Mouse (Mus musculus) cerebellum, adult 9-11 months (tissue): ENCODE measurements around the gene Usb1.
"Not testable (repeated sequence)": the region's sequence is repeated elsewhere in the genome, so short reads cannot be mapped to it uniquely, and the experiment has no call there.

ENCODE experiments used
- DNase-seq: peaks from one replicate; pipeline ENCODE4 v3.0.0; 2022

The Usb1 gene

DNA sequence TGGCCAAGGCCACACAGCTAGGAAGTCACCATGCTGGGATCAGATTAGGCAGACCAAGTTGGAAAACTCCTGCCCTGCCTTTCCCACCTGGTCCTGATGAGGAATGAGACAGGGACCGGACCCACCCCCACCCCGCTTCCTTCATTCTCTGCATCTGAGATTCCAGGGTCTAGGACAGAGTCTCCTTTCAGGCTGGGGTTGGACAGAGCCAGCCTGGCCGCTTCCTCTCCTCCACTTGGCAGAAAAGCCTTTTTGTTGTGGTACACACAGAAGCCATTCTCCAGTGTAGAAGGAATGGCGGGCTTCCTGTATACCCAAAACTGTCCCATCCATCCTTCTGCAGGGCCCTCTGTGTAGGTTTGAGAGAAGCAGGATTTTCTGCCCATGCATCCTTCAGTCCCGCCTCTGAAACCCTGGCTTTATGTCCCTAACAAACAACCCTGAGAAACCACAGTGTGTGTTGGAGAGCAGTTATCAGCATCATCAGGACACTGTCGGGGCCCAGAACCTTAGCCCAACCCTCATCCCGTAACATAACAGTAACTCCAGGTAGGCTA is 43.4 kb downstream of the Usb1 start:
- DNase-seq, result no peak

DNA sequence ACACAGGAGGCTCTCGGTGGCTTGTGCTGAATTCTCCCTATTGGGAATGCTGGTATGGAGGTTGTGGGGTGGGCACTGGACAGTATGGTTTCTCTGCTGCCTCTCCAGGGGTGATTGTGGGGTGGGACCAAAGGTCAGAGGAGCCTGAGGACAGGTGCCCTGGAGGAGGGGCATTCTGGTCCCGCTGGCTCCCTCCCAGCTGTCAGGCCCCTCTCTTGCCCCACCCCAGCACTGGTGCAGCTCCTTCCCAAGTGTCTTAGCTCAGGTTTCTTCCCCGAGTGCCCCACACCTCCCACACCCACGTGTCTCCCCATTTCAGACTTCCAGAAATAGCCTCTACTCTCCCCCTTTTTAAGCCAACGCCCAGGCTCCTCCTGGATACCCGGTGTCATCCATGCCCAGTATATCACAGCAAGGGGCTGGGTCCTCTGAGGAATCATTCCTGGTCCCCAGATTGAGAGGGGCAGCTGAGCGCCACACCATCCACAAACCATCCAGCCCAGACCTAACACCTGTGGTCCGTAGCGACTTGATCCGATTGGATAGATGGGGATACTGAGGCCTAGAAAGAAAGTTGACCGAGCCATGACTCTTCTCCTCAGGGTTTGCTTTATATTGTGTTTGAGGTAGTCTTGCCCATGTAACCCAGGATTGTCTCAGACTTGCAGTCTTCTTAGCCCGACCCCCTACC is 44.4 kb downstream of the Usb1 start:
- no peak for DNase-seq

- DNase-seq, result no peak
These were observed 45.0 kb downstream of the Usb1 start for GRCm38 (mm10) chr8:95377101-95377500.

DNA sequence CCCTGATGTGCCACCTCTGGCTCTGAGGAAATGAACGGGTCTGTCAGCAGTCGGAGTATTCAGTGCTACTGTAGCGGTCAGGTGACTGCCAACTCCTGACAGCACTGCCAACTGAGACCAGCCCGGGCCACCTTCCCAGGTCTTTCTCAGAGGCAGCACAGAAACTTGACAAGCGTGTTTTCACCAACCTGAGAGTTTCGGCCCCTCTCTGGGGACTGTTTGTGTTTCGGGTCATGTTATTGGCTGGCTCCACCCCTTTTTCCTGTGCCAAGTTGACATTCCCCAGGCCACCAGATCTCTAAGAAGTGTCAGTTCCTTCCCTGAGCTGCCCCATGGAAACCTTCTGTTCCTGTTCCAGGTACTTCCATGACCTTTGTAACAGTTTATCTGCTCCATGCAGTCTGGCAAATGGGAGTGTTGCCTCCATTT is 45.8 kb downstream of the Usb1 start:
- DNase-seq, result no peak

GRCm38 (mm10) chr8:95378928-95379327 is 46.8 kb downstream of the Usb1 start:
- not testable (repeated sequence) for DNase-seq

- DNase-seq, result no peak
These were observed 48.9 kb downstream of the Usb1 start for GRCm38 (mm10) chr8:95380953-95381352.

DNA sequence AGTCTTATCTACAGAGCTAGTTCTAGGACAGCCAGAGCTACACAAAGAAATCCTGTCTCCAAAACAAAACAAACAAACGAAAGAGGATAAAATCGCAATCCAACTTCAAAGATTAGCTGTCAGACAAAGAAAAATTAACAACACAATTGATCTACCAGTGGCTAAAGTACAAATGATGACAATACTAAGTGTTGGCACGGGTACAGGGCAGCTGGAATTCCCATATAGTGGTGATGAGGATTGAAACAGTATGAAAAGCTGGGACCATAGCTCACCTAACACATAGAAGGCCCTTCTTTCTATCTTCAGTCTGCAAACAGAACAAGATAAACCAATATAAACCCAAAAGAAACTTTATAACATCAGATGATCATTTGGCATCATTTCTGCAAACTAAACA is 49.5 kb downstream of the Usb1 start:
- no peak for DNase-seq

DNA sequence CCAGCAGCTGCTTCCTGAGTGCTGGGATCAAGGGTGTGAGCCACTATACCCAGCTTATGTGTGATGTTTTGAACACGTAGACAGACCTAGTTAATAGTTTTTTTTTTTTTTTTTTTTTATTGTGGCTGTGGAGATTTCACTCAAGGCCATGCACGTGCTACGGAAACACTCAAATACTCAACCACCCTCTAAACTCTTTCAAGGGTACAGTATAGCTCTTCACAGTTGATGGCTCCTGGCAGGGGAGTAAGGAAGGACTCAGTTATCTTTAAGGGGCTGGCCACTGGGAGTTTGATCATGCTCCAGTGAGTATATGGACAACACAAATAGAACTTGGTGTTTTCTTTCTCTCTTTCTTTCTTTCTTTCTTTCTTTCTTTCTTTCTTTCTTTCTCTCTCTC is 52.4 kb downstream of the Usb1 start:
- no peak for DNase-seq

DNA sequence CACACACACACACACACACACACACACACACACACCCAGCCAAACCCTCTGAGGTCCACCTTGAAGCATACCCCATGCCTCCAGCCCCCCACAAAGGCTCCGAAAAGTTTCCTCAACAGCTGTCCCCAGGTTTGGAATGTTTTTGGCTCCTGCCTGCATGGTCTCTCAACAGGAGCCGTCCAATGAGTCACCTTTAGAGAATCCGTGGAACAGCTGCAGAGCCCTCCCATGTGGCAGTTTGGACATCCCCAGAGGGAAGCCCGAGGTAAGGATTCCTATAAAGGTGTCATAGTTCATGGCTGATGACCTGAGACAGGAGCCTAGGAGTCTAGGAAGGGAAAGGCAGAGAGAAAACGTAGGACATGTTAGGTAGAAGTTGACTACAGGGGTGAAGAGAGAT is 54.0 kb downstream of the Usb1 start:
- DNase-seq, result no peak

DNA sequence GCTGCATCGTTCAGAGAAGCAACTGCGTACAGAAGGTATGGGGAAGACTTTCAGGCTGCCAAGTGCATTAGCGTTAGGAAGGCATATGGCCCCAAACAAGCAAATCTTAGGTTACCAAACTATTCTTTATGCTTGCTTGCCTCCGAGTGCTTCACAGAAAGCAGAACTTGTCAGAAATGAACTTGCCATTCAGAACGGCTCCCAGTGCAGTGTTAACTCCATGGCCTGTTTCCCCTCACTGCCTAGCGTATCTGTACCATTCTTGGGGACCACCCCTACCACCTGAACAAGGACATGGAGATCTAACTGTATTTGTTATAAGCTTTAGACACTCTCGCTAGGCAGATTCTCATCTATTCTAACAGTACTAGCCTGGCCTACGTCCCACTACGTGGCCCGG is 55.1 kb downstream of the Usb1 start:
- no peak for DNase-seq

DNA sequence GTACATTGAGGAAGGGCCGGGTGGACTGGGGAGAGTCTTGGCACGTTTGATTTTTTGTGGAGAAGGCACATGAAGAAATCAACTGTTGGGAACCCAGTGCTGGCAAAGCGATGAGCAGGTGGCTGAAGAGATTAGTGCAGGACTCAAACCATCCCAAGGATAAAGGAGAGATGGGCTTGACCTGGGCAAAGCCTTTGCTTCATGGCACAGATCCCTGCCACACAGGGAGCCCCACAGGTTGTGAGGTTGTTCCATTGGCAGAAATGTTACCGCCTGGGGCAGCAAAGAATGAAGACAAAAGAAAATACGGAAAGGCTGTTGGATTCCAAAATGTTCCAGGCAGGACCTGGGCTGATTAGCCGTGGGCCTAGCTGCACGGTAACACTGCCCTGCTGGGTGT is 55.9 kb downstream of the Usb1 start:
- DNase-seq, result no peak

DNA sequence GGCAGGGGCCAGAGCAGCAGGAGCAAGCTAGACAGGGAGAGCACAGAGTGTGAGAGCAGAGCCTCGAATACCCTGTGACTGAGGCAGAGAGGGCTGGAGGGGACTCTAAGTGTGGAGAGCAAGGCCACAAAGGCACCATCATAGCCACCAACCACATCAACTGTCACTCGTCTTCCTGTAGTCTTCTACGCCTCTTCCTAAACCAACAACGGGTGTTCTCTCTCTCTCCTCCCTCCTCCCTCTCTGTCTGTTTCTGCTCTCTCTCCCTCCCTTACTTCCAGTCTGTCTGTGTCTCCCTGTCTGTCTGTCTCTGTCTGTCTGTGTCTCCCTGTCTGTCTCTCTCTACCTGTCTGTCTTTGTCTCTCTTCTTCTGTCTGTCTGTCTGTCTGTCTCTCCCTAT is 58.2 kb downstream of the Usb1 start:
- no peak for DNase-seq

DNA sequence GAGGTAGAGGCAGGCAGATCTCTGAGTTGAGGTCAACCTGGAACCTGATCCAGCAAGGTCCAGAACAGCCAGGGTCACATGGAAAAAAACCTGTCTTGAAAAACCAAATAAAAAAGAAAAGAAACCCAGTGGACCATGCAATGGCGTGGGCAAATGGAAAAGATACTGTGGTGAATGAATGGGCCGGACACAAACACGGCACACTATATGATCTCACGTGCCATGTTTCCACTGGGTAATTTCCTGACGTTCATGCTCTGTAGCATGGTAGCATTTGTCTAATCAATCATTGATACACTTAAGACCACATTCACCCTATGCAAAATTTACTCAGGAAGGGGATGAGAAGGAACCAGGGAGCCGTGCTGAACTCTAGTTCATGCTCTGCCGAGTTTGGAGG is 59.0 kb downstream of the Usb1 start:
- DNase-seq, result no peak

DNA sequence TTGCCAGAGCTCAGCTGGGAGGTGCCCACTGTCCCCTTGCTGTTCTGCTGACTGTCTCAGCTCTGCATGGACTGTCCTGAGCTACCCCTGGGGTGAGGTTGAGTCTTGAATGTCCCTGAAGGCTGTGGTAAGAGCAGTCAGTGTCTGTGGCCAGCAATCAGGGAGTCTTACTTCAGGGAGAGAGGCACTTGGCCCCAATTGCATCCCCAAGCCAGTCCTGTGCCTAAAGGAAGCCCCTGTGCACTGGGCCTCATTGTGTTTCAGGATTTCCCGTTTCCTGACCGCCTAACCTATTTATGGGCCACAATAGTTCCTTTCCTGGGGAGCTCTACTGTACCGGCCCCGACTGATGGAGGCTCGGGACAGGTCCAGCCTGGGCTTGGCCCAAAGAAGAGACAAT is 60.5 kb downstream of the Usb1 start:
- no peak for DNase-seq

GRCm38 (mm10) chr8:95395186-95395918 is 63.3 kb downstream of the Usb1 start:
- DNase-seq, result no peak

GRCm38 (mm10) chr8:95396752-95397151 is 64.7 kb downstream of the Usb1 start:
- no peak for DNase-seq
